Mouse (Mus musculus) ES-E14 (cell line): ENCODE results near the gene Cul5.
A peak's percentile ranks its signal among the peaks of the same experiment; 100 is the strongest.

Source experiments
- CHD2 ChIP-seq: IDR thresholded peaks from 2 replicates; pipeline ENCODE4 v1.6.1; 2014; ENCODE audit warnings: mild to moderate bottlenecking, low read depth, low read length, inconsistent platforms
- HCFC1 ChIP-seq: IDR thresholded peaks from 2 replicates; pipeline ENCODE4 v1.6.1; 2012; ENCODE audit warnings: low read length, inconsistent platforms, borderline replicate concordance; ENCODE audit not compliant: insufficient read depth
- ZC3H11A ChIP-seq: IDR thresholded peaks from 2 replicates; pipeline ENCODE4 v1.6.1; 2012; ENCODE audit warnings: low read depth, mild to moderate bottlenecking, inconsistent platforms, low read length, borderline replicate concordance
- ZNF384 ChIP-seq: IDR thresholded peaks from 2 replicates; pipeline ENCODE4 v1.6.1; 2012; ENCODE audit warnings: low read depth, low read length, inconsistent platforms

DNA sequence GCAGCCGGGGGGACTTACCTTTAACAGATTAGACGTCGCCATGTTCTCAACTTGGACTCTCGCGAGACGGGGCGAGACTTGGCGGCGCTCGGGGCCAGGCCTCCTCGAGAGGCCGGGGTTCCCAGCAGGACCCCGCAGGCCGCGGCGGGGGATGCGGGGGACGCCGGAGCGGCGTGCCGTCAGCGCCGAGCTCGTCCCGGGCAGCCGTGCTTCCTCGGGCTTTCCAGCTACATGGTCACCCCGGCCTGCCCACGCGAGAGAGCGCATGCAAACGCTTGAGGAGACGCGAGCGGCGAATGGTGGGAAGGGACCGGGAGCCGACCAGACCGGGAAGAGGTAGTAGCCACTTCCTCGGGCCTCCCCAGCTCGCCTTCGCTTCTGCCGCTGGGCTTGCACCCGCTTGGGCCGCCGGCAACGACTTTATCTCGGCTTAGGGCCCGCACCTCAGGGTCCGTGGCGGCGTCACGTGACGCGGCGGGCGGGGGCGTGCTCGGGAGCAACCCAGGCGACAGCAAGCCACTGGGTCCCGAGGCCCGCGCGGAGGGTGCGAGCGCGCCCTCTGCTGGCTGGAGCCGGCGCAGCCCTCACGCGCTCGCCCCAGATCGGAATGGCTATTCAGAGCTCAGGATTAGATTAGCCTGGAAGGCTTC lies 2.7 kb downstream of the Cul5 start:
- TF ChIP-seq CHD2 (peak; percentile 99), HCFC1 (no peak), ZC3H11A (no peak), ZNF384 (no peak)
